Mouse (Mus musculus) cerebellum, adult 11-12 months (tissue): ENCODE measurements around the gene Zdhhc6.

Source experiments
- DNase-seq: peaks from one replicate; pipeline ENCODE4 v3.0.0; 2022

Zdhhc6 gene

GRCm38 (mm10) chr19:55315452-55316108 is at the start of gene Zdhhc6:
Gene Zdhhc6, minus strand, starts transcription at chr19:55316032.
- DNase-seq, result peak; percentile 81

- no peak for DNase-seq
Measured at GRCm38 (mm10) chr19:55362606-55363005, 46.8 kb upstream of the Zdhhc6 start.

DNA sequence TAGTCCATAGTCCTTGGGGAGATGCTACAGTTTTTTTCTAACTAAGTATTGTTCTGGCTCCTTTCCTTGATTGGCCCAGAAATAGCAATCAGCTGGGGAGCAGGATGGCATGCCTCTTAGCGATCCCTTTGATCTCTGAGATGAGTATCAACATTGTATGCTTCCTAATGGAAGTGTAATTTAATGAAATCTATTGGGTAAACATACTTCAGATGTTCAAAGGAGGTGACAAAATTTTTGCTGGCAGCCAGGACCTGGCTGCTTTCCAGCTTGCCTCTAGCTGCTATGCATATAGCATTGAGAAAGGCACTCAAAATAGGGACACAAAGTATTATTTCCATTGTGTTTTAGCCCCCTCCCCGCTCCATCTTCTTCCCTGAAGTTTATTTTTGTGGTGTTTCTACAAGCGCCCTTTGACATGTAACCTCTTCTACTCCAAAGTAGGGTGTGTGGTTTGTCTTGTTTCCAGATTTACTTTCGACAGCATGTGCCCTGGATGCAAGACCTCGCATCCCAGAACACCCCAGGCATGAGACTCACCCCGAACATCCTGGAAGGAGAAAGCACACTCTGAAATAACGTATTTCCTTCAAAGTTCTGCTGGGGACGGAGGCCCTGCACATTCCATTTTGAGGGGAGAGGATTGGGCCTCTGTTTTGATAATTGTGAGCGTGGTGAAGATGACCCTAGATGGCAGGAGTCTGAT is 35.0 kb upstream of the Zdhhc6 start:
- DNase-seq, result no peak

DNA sequence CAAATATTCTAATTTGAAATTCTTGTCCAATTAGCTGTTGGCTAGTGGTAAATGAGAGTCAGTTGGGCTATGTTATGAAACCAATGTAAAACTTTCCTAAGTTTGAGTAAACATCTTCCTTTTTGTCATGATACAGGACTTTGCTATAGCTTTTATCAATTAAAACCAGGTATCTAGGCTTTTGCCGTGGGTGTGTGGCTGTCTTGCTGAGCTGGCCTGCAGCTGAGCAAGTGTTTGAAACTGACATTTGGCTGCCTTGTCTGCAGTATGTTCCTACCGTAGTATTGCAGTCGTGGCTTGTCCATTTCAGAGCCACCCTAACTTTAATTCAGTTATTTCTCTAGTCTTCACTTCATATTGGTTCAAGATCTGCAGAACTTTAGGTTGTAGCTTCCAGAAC is 32.4 kb upstream of the Zdhhc6 start:
- DNase-seq, result no peak

- no peak for DNase-seq
Measured at GRCm38 (mm10) chr19:55343274-55343673, 27.4 kb upstream of the Zdhhc6 start.

DNA sequence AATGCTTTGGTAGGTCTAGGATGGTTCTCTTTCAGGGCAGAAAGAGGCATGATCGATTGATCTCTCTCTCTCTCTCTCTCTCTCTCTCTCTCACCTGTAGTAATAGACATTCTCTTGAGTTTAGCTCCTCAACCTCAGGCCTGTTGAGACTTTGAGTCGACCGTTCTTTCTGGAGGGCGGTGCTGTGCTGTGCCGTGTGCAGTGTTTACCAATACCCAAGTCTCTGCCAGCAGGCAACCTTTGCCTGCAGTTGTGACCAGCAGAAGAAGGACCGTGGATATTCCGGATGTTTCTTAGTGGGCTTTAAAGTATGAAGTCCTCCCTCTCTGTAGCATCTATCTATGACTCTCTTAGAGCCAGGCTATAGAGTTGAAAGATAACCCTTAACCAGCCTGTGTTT is 26.6 kb upstream of the Zdhhc6 start:
- DNase-seq, result no peak

DNA sequence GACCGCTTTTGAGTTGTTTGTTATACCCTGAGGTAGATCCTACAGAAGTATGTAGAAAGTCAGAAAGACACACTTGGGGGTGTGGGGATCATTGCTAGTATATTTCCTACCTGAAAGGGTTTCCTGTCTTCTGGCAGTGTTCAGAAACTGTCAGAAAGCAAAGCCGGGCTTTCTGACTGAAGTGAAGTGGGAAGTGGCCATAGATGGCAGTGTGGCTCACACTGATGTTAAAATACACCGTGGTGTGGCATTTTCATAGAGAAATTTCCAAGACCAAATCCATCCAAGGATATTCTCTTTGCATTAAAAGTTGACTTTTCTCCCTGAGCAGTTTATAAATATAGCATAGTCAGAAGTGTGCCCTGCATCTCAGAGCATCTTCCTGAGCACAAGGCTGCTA is 25.5 kb upstream of the Zdhhc6 start:
- no peak for DNase-seq

DNA sequence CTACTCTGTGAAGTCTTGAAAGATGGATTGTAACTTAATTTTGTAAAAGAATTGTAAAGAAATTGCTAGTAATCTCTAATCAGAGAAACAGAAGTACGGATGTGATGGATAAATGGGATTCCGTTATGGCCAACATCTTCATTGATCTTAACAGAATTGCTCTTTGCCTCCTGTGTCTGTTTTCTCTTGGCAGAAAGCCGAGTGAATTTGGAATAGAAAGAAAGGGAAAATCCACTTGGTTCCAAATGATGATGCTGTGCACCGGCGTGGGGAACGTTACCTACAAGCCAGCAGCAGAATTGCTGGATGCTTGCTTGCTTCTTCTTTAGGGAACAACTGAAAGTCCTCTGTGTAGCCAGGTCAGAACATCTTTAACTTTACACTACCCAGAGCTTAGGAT is 24.7 kb upstream of the Zdhhc6 start:
- no peak for DNase-seq

DNA sequence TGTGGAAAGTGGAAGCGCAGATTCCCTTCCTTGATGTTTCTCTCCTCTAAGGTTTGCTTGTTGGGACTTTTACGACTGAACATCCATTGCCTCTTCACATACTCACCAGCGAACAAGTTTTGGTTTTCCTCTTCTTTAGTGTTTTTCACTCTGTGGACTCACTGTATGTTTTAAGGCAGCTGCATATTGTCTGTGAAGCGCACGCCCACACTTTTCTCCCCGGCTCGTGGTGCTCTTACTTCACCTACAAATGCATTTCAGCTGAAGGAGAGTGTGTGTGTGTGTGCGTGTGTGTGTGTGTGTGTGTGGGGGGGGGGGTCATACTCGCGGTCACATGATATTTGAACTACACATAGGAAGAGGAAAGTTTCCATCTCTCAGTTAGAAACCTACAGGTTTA is 21.8 kb upstream of the Zdhhc6 start:
- DNase-seq, result no peak

GRCm38 (mm10) chr19:55337066-55337465 is 21.2 kb upstream of the Zdhhc6 start:
- DNase-seq, result no peak

GRCm38 (mm10) chr19:55336441-55336840 is 20.6 kb upstream of the Zdhhc6 start:
- no peak for DNase-seq

DNA sequence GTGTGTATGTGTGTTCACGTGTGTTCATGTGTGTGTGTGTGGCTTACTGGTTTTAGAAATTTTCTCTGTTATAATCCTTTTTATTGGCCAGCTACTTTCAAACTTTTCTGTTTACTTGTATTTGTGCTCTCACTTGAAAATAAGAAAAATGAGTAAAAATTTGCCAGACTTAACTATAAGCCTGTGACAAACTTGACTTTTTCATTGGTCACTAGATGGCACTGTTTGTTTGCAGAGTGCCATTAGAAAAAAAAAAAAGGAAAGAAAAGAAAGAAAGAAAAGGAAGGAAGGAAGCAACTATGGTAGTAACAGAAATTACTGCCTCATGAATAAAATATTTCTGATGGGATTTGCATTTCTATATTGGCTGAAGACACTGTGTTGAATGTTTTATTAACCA is 20.0 kb upstream of the Zdhhc6 start:
- DNase-seq, result no peak

DNA sequence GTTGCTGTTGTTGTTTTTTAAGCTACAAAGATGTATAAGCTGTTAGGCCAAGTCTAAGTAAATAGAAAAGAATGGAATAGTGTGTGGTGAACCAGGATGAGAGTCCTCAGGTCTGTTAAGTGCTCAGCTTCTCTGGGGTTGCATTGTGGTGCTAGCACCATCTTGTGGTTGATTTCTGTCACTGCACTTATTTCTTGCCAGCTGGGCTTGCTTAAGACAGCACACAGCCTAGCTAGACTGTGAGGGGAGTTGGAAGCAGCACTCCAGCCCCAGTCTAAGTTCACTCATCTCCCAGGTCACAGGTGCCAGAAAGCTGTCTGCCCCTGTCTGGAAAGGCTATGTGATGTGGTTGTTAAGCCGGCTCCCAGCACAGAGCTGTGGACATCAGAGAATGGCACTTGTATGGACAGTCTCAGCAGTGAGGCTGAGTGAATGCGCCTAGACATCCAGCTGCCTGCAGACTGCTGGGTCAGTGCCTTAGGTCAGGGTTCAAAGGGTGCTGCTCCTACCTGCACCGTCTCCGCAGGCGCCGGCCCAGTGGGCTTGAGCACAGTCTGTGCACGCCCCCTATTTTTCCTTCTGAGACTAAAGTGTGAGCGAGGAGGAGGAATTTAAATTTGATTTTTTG is 16.9 kb upstream of the Zdhhc6 start:
- peak; percentile 56 for DNase-seq

- DNase-seq, result no peak
Measured at GRCm38 (mm10) chr19:55331776-55332175, 15.9 kb upstream of the Zdhhc6 start.

DNA sequence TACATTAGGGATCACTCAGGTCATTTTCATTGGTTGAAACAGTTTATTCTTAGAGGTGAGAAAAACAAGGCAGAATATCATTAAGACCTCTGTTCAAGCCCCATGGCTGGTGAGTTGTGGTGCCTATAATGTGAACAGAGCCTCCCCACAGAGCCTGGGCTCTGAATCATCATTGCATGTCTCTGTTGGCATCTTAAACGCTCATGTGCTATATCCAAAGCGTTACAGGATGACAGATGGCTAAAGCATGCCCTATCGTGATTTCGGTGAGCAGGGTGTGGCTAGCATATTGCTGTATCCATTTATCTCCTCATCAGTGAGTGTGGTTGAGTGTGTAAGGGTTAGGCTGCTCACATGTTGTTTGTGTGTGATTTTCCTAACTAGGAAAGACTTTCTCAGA is 11.7 kb upstream of the Zdhhc6 start:
- no peak for DNase-seq

GRCm38 (mm10) chr19:55322604-55323003 is 6.8 kb upstream of the Zdhhc6 start:
- no peak for DNase-seq

GRCm38 (mm10) chr19:55319521-55319920 is 3.7 kb upstream of the Zdhhc6 start:
- DNase-seq, result no peak

- no peak for DNase-seq
Measured at GRCm38 (mm10) chr19:55319036-55319435, 3.2 kb upstream of the Zdhhc6 start.

GRCm38 (mm10) chr19:55316901-55317300 is 1.1 kb upstream of the Zdhhc6 start:
- DNase-seq, result no peak

DNA sequence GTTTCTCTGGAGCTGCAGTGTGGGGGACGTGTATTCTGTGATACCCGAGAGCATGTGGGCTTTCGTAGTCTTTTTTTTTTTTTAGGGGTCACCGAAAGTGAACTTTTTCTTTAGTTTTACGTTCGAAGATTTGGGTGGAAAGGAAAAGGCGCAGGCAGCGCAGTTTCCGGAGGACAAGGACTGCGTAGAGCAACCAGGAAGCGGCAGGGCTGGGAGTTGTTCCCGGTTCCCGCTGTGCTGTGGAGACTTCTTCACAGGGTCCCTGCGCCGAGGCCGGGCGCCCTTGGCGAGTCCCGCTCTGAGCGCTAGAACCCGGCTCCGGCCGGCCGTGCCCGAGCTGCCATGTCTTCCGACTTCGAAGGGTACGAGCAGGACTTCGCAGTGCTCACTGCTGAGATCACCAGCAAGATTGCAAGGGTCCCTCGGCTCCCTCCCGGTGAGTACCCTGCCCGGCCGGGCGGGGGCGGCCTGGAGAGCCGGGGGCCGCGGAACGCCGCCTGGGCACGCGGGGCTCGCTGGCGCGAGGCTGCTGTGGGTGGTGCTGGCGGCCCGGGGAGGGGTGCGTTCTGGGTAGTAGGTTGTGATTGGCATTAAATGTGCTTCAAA is 380 bp upstream of the Zdhhc6 start, which contains the start of gene Vti1a:
Gene Vti1a, plus strand, starts transcription at position 187 of the 606 bp plus-strand sequence.
- peak; percentile 88 for DNase-seq

DNA sequence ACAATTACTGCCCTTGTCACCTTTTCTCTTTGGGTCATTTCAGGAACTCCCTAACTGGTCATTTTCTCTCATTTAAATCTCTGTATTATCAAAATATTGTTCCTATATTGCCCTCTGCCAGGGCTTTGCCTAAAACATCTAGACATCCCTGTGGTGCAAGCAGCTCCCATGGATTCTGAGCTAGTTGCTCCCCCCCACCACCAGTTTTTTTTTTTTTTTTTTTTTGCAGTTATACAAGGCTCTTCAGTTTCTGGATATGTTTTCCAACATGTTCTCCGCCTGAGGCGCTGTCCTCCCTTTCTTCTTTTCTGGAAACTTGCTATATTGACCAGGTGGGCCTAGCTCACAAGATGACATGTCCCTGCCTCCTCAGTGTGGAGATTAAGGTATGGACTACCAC is 2.2 kb downstream of the Zdhhc6 start:
- no peak for DNase-seq

DNA sequence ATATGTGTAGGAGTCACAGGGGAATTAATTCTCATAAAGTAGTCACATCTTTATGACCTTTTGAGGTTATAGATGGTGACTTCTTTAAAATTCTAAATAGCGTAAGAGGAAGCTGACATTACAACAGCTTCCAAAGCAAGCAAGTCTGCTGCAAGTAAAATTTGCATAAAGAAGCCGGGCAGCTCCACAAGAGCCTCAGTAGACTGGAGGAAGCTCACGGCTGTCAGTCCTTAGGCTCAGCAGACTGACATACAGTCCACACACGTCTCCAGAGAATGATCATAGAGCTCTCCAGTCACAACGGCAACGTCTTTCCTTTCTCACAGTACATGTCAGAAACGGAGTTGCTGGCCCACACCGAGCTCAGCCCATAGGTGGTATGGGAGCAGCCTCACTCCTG is 4.0 kb downstream of the Zdhhc6 start:
- no peak for DNase-seq

GRCm38 (mm10) chr19:55305024-55305423 is 10.8 kb downstream of the Zdhhc6 start:
- no peak for DNase-seq

DNA sequence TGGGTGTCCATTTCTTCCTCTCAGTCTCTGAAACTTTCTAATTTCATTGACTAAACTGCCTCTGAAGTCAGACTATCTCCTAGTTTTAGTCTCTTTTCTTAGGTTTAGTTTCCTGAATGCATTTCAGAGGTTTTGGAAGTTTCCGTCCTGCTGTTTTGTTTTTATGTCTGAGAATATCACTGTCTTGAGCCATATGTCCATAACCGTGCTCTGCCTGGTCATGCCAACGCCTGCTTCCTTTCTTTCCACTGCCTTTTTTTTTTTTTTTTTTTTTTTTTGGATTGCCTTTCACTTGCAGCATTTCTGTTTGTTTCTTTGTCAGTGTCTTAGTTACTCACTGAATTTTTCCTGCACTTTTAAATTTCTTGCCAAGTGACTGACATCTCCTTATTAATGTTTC is 15.3 kb downstream of the Zdhhc6 start:
- DNase-seq, result no peak
